Mouse (Mus musculus): ENCODE results near the gene Rnf183.

The Rnf183 gene

GRCm38 (mm10) chr4:62384159-62384558 is 50.9 kb downstream of the Rnf183 start:
- DNase-seq (ENCODE audit: low read depth, low spot score), result no peak

- DNase-seq (ENCODE audit: low read depth, low spot score), result no peak
These were observed 51.3 kb downstream of the Rnf183 start for GRCm38 (mm10) chr4:62383752-62384151.

- no peak for DNase-seq (ENCODE audit: low read depth, low spot score)
These were observed 51.8 kb downstream of the Rnf183 start for GRCm38 (mm10) chr4:62383207-62383606.

- no peak for DNase-seq (ENCODE audit: low read depth, low spot score)
These were observed 55.2 kb downstream of the Rnf183 start for GRCm38 (mm10) chr4:62379724-62380381.

Data from brain, embryonic 18.5 days (tissue).